Mouse (Mus musculus): ENCODE results near the gene Snrnp70. TPM values are rescaled to one million over a fixed set of nuclear protein-coding genes. Genes with fewer than 3 reads are reported as not detected.
A peak's percentile ranks its signal among the peaks of the same experiment; 100 is the strongest.

The Snrnp70 gene
- polyA plus RNA-seq, 1 experiment, result 319 TPM

DNA sequence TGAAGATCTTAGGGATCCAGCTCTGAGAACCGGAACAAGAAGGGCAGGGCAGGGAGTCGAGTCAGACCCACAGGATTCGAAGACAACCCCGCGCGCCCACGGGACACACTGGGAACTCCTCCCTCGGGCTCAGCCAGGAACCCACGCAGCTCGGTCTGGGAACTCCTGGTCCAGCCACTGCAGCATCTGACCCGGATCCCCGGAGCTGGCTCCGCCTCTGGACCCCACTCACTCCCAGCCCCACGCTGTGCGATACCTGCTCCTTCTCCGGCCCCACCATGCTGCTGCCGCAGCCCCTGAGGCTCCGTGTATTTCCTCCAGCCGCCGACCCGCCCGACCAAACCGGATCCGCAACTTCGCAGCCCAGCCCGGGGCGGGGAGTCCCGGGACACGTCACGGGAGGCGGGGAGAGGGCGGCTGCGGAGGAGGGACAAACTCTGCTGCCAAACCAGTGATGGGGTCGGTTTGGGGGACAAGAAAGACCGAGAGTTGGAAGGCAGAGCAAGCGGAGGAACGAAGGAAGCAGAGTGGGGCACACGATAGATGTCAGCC is 62.0 kb downstream of the Snrnp70 start, which contains the start of gene Trpm4:
Gene Trpm4 (minus strand): TSS at position 350 of the 552 bp plus-strand sequence.
- H3K4me3 ChIP-seq (replicated peaks; ENCODE audit: extremely low read depth, low read depth, low read length), result peak within 1 kb of the TSS; percentile 77
- TF ChIP-seq CTCF (IDR thresholded peaks at IDR 0.05; ENCODE audit: insufficient read depth, low read length), result no peak
- peak; percentile 86; the same call in 1 of the 2 replicates for TF ChIP-seq POLR2A (IDR thresholded peaks at IDR 0.05; ENCODE audit: borderline replicate concordance, extremely low read depth, low read depth, low read length)
- H3K4me1 ChIP-seq (ENCODE audit: control insufficient read depth, insufficient read depth, low read length), result peaks cover 3% of the 10 kb centered on the region
- peak; percentile 95 for DNase-seq
- WGBS, result under 1% methylated on average over 38 of the region's 38 CpGs

DNA sequence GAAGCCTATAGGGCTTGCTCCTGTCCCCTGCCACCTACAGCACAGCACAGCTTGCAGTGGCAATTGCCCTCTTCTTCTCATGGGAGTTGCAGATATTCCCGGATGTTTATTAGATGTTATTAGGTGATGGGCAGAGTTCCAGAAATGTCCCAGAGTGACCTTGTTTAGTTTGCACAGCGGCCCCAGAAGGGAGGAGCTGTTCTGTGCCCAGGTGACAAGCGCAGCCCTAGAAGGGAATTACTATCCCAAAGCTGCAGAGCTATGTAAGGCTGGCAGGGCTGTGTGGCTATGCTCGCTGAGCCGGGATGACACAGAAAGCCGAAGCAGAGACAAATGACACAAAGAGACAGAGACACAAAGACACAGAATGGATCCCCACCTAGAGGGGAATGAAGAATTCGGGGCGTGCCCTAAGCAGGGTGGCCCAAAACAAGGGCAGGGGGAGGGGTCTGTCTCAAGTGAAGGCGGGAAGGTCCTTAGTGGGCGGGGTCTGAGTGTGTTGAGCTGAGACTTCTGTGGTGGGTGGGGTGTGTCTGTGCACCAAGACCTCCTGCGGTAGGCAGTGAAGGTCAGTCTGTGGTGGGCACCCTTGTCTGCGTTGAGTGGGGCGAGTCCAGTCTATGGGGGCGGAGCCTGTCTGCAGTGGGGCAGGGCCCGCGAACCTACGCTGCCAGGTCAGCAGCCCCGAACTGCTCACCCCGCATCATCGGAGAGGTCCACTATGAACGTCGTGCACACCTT is 62.7 kb downstream of the Snrnp70 start:
- peaks cover 3% of the 10 kb centered on the region for H3K4me1 ChIP-seq (ENCODE audit: control insufficient read depth, insufficient read depth, low read length)
- no peak for TF ChIP-seq CTCF (IDR thresholded peaks at IDR 0.05; ENCODE audit: insufficient read depth, low read length)
- TF ChIP-seq POLR2A (IDR thresholded peaks at IDR 0.05; ENCODE audit: borderline replicate concordance, extremely low read depth, low read depth, low read length), result peak; percentile 31; the same call in 1 of the 2 replicates
- DNase-seq, result no peak
- peak overlapping the region; percentile 77 for H3K4me3 ChIP-seq (replicated peaks; ENCODE audit: extremely low read depth, low read depth, low read length)
- 2% methylated on average over 22 of the region's 22 CpGs for WGBS

DNA sequence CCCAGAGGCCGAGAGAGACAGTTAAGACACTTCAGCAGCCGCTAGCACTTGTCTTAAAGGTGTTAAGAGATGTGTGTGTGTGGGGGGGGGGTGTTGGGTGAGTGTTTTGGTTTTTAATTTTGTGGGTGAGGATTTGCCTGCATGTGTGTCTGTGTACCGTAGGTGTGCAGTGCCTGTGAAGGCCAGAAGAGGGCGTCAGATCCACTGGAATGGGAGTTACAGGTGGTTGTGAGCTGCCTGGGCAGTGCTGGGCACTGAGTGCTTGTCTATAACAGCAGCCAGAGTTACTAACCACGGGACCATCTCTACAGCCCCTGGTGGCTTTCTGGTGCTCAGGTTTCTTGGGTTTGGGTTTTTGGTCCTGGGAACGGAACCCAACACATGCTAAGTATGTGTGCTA is 64.0 kb downstream of the Snrnp70 start:
- H3K4me3 ChIP-seq (replicated peaks; ENCODE audit: extremely low read depth, low read depth, low read length), result no peak overlapping the region
- peaks cover 3% of the 10 kb centered on the region for H3K4me1 ChIP-seq (ENCODE audit: control insufficient read depth, insufficient read depth, low read length)
- TF ChIP-seq CTCF (IDR thresholded peaks at IDR 0.05; ENCODE audit: insufficient read depth, low read length), result peak; percentile 34
- TF ChIP-seq POLR2A (IDR thresholded peaks at IDR 0.05; ENCODE audit: borderline replicate concordance, extremely low read depth, low read depth, low read length), result no peak
- no peak for DNase-seq
- 81% methylated on average over 6 of the region's 6 CpGs for WGBS

DNA sequence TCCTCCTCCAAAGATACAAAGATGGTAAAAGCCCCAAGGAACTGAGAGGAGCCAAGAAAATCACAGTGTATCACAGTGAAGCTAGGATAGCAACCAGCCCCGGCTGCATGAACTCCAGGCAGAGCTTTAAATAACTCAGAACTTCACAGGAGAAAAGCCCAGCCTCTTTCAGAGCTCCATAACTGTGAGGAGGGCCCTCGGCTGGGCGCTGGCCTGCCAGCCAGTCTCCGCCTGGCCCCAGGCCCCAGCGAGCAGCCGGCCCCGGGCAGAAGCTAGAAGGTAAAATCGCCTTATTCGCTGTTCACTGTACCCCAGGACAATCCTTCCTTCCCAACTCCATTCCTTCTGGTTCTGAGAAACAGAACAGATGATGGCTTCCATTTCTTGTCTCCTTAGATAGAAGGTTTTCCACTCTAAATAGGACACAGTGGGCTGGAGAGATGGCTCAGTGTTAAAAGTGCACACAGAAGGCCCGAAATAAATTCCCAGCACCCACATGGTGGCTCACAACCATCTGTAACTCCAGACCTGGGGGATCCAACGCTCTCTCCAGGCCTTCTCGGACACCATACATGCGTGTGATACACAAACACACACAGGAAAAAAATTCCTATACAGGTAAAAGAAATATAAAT is 66.6 kb downstream of the Snrnp70 start:
- DNase-seq, result no peak
- H3K4me1 ChIP-seq (ENCODE audit: control insufficient read depth, insufficient read depth, low read length), result peaks cover 3% of the 10 kb centered on the region
- H3K4me3 ChIP-seq (replicated peaks; ENCODE audit: extremely low read depth, low read depth, low read length), result no peak overlapping the region
- 88% methylated on average over 13 of the region's 13 CpGs for WGBS
- TF ChIP-seq POLR2A (IDR thresholded peaks at IDR 0.05; ENCODE audit: borderline replicate concordance, extremely low read depth, low read depth, low read length) (no peak), CTCF (IDR thresholded peaks at IDR 0.05; ENCODE audit: insufficient read depth, low read length) (no peak)

Other genes starting within 250 kb of the Snrnp70 start
- gene Pih1d1, start 241.4 kb downstream of the Snrnp70 start, polyA plus RNA-seq (2012; rRNA removed), result 46.9 and 50.1 TPM in 2 replicates
- gene Aldh16a1, start 241.2 kb downstream of the Snrnp70 start, polyA plus RNA-seq (2012; rRNA removed), result 48.6 and 58.5 TPM in 2 replicates
- gene Slc17a7, start 231.8 kb downstream of the Snrnp70 start, polyA plus RNA-seq (2012; rRNA removed), result 2.4 and 2.7 TPM in 2 replicates
- gene Gfy, start 216.2 kb downstream of the Snrnp70 start, polyA plus RNA-seq (2012; rRNA removed), result 0.44 and 0.53 TPM in 2 replicates
- not detected in 2 replicates for gene Pth2, start 214.7 kb downstream of the Snrnp70 start, polyA plus RNA-seq (2012; rRNA removed)
- 3.3 and 4.1 TPM in 2 replicates for gene Ccdc155, start 190.8 kb downstream of the Snrnp70 start, polyA plus RNA-seq (2012; rRNA removed)
- gene Dkkl1, start 183.6 kb downstream of the Snrnp70 start, polyA plus RNA-seq (2012; rRNA removed), result 1.4 and 5.2 TPM in 2 replicates
- gene Tead2, start 180.0 kb downstream of the Snrnp70 start, polyA plus RNA-seq (2012; rRNA removed), result 37.6 and 44.1 TPM in 2 replicates
- 82.1 and 84.1 TPM in 2 replicates for gene Cd37, start 156.6 kb downstream of the Snrnp70 start, polyA plus RNA-seq (2012; rRNA removed)
- 0.12 TPM in 1 of 2 replicates, not detected in the other for gene Slc6a16, start 154.7 kb downstream of the Snrnp70 start, polyA plus RNA-seq (2012; rRNA removed)
- gene Slc6a21, start 118.2 kb downstream of the Snrnp70 start, polyA plus RNA-seq (2012; rRNA removed), result not detected in 2 replicates
- gene Trpm4, start 62.0 kb downstream of the Snrnp70 start, polyA plus RNA-seq (2012; rRNA removed), result 41.8 and 44.8 TPM in 2 replicates
- gene Hrc, start 60.5 kb downstream of the Snrnp70 start, polyA plus RNA-seq (2012; rRNA removed), result 2.4 and 10.0 TPM in 2 replicates
- 1.2 and 3.7 TPM in 2 replicates for gene Ppfia3, start 28.7 kb downstream of the Snrnp70 start, polyA plus RNA-seq (2012; rRNA removed)
- gene Lin7b, start 25.2 kb downstream of the Snrnp70 start, polyA plus RNA-seq (2012; rRNA removed), result 1.4 and 2.2 TPM in 2 replicates
- 0.23 and 2.3 TPM in 2 replicates for gene Kcna7, start 9.9 kb upstream of the Snrnp70 start, polyA plus RNA-seq (2012; rRNA removed)
- gene Ntf5, start 18.0 kb upstream of the Snrnp70 start, polyA plus RNA-seq (2012; rRNA removed), result 4.6 and 4.8 TPM in 2 replicates
- 26.5 and 33.4 TPM in 2 replicates for gene Lhb, start 25.1 kb upstream of the Snrnp70 start, polyA plus RNA-seq (2012; rRNA removed)
- 33.0 and 39.4 TPM in 2 replicates for gene Gys1, start 39.1 kb upstream of the Snrnp70 start, polyA plus RNA-seq (2012; rRNA removed)
- 61.1 and 61.7 TPM in 2 replicates for gene Ruvbl2, start 42.4 kb upstream of the Snrnp70 start, polyA plus RNA-seq (2012; rRNA removed)
- 2,878 and 3,367 TPM in 2 replicates for gene Ftl1, start 64.1 kb upstream of the Snrnp70 start, polyA plus RNA-seq (2012; rRNA removed)
- 117 and 128 TPM in 2 replicates for gene Bax, start 71.2 kb upstream of the Snrnp70 start, polyA plus RNA-seq (2012; rRNA removed)
- 0.11 and 0.17 TPM in 2 replicates for gene Tulp2, start 86.1 kb upstream of the Snrnp70 start, polyA plus RNA-seq (2012; rRNA removed)
- gene Gm45808, start 91.1 kb upstream of the Snrnp70 start, polyA plus RNA-seq (2012; rRNA removed), result not detected in 2 replicates
- gene Dhdh, start 93.1 kb upstream of the Snrnp70 start, polyA plus RNA-seq (2012; rRNA removed), result 4.4 and 5.4 TPM in 2 replicates
- 420 and 430 TPM in 2 replicates for gene Nucb1, start 114.7 kb upstream of the Snrnp70 start, polyA plus RNA-seq (2012; rRNA removed)
- gene Ppp1r15a, start 130.5 kb upstream of the Snrnp70 start, polyA plus RNA-seq (2012; rRNA removed), result 58.6 and 73.7 TPM in 2 replicates
- 11.8 and 13.1 TPM in 2 replicates for gene Plekha4, start 130.6 kb upstream of the Snrnp70 start, polyA plus RNA-seq (2012; rRNA removed)
- 2.1 and 3.0 TPM in 2 replicates for gene Hsd17b14, start 159.2 kb upstream of the Snrnp70 start, polyA plus RNA-seq (2012; rRNA removed)
- 44.2 TPM in 2 replicates for gene Bcat2, start 174.4 kb upstream of the Snrnp70 start, polyA plus RNA-seq (2012; rRNA removed)
- gene Fgf21, start 219.7 kb upstream of the Snrnp70 start, polyA plus RNA-seq (2012; rRNA removed), result not detected in 2 replicates
- 0.78 TPM in 1 of 2 replicates, not detected in the other for gene Fut1, start 221.5 kb upstream of the Snrnp70 start, polyA plus RNA-seq (2012; rRNA removed)
- gene Izumo1, start 226.1 kb upstream of the Snrnp70 start, polyA plus RNA-seq (2012; rRNA removed), result 1.7 and 2.0 TPM in 2 replicates
- 139 and 181 TPM in 2 replicates for gene Rasip1, start 231.7 kb upstream of the Snrnp70 start, polyA plus RNA-seq (2012; rRNA removed)
- 8.6 and 13.2 TPM in 2 replicates for gene Mamstr, start 244.2 kb upstream of the Snrnp70 start, polyA plus RNA-seq (2012; rRNA removed)